ENCODE assay signal across 16 mouse cellular contexts in genomic region chr8:108243270-108243669, GRCm38 (mm10).
DNase-seq lines count a peak whose midpoint lies in the region; ATAC-seq lines count a peak whose summit lies in the region.
"Had no signal": no experiment of that assay in that cellular context is flagged by ENCODE, and none has a peak within 500 bp of the region (broad histone marks: within the 10 kb centered on the region; RNA-seq: fewer than 3 reads in every experiment).

No protein-coding gene starts in this region.

- H3K9ac ChIP-seq in hindbrain, embryonic 13.5 days, result no peak overlapping the region
- H3K9ac ChIP-seq in hindbrain, embryonic 11.5 days (ENCODE audit: low read depth, low read length), result no peak overlapping the region
- no peak overlapping the region for H3K9ac ChIP-seq in embryonic facial prominence, embryonic 11.5 days (replicated peaks; ENCODE audit: low read length)
- no peak overlapping the region for H3K9ac ChIP-seq in limb, embryonic 11.5 days (ENCODE audit: low read length)
- H3K9ac ChIP-seq in midbrain, embryonic 16.5 days (ENCODE audit: low read depth, low read length), result no peak overlapping the region
- H3K9ac ChIP-seq: embryonic facial prominence, embryonic 15.5 days; liver, embryonic 14.5 days had no signal

- H3K9me3 ChIP-seq in hindbrain, embryonic 13.5 days, result no peaks in the 10 kb centered on the region
- H3K9me3 ChIP-seq in hindbrain, embryonic 11.5 days (ENCODE audit: control insufficient read depth, low read length), result no peaks in the 10 kb centered on the region
- H3K9me3 ChIP-seq in embryonic facial prominence, embryonic 11.5 days (replicated peaks; ENCODE audit: control insufficient read depth, low read length), result no peaks in the 10 kb centered on the region
- H3K9me3 ChIP-seq in limb, embryonic 11.5 days (ENCODE audit: control insufficient read depth, low read length), result no peaks in the 10 kb centered on the region
- no peaks in the 10 kb centered on the region for H3K9me3 ChIP-seq in midbrain, embryonic 16.5 days (replicated peaks; ENCODE audit: control insufficient read depth, low read length, poor library complexity, severe bottlenecking)
- H3K9me3 ChIP-seq: embryonic facial prominence, embryonic 15.5 days had no signal

- H3K4me3 ChIP-seq in hindbrain, embryonic 13.5 days, result no peak overlapping the region
- H3K4me3 ChIP-seq in hindbrain, embryonic 11.5 days (ENCODE audit: low read depth, low read length), result no peak overlapping the region
- no peak overlapping the region for H3K4me3 ChIP-seq in embryonic facial prominence, embryonic 11.5 days (ENCODE audit: low read depth, low read length)
- H3K4me3 ChIP-seq in limb, embryonic 11.5 days (ENCODE audit: low read depth, low read length), result no peak overlapping the region
- no peak overlapping the region for H3K4me3 ChIP-seq in midbrain, embryonic 16.5 days (ENCODE audit: low read depth, low read length)
- H3K4me3 ChIP-seq: embryonic facial prominence, embryonic 15.5 days; heart, adult 2 months had no signal

- H3K27me3 ChIP-seq in hindbrain, embryonic 13.5 days, result peaks cover 24% of the 10 kb centered on the region; the same call in 1 of the 2 replicates
- H3K27me3 ChIP-seq in hindbrain, embryonic 11.5 days (ENCODE audit: control insufficient read depth, insufficient read depth, low read length), result no peaks in the 10 kb centered on the region
- no peaks in the 10 kb centered on the region for H3K27me3 ChIP-seq in embryonic facial prominence, embryonic 11.5 days (ENCODE audit: control insufficient read depth, insufficient read depth, low read length)
- H3K27me3 ChIP-seq in limb, embryonic 11.5 days (ENCODE audit: control insufficient read depth, insufficient read depth, low read length), result no peaks in the 10 kb centered on the region
- H3K27me3 ChIP-seq in midbrain, embryonic 16.5 days (ENCODE audit: control insufficient read depth, insufficient read depth, low read depth, low read length), result no peaks in the 10 kb centered on the region

- peaks cover 50% of the 10 kb centered on the region for H3K4me1 ChIP-seq in hindbrain, embryonic 13.5 days (replicated peaks)
- H3K4me1 ChIP-seq in hindbrain, embryonic 11.5 days (replicated peaks; ENCODE audit: control insufficient read depth, insufficient read depth, low read length), result peaks cover 6% of the 10 kb centered on the region
- peaks cover 8% of the 10 kb centered on the region; the same call in 1 of the 2 replicates for H3K4me1 ChIP-seq in embryonic facial prominence, embryonic 11.5 days (ENCODE audit: control insufficient read depth, insufficient read depth, low read length)
- peaks cover 9% of the 10 kb centered on the region for H3K4me1 ChIP-seq in limb, embryonic 11.5 days (ENCODE audit: control insufficient read depth, insufficient read depth, low read length)
- peaks cover 39% of the 10 kb centered on the region for H3K4me1 ChIP-seq in midbrain, embryonic 16.5 days (ENCODE audit: control insufficient read depth, insufficient read depth, low read length)

- H3K4me2 ChIP-seq in hindbrain, embryonic 13.5 days, result no peak overlapping the region
- no peak overlapping the region for H3K4me2 ChIP-seq in hindbrain, embryonic 11.5 days (replicated peaks; ENCODE audit: low read depth, low read length)
- no peak overlapping the region; the same call in 1 of the 2 replicates for H3K4me2 ChIP-seq in embryonic facial prominence, embryonic 11.5 days (ENCODE audit: low read depth, low read length)
- H3K4me2 ChIP-seq in limb, embryonic 11.5 days (ENCODE audit: low read depth, severe bottlenecking), result no peak overlapping the region
- H3K4me2 ChIP-seq in midbrain, embryonic 16.5 days (ENCODE audit: low read length), result no peak overlapping the region
- H3K4me2 ChIP-seq: embryonic facial prominence, embryonic 15.5 days had no signal

- ATAC-seq in hindbrain, embryonic 13.5 days (ENCODE audit: low FRiP score), result no peak
- ATAC-seq in hindbrain, embryonic 11.5 days (ENCODE audit: low FRiP score), result no peak
- no peak for ATAC-seq in embryonic facial prominence, embryonic 11.5 days (replicated peaks; ENCODE audit: insufficient number of reproducible peaks, low FRiP score, low TSS enrichment, low read depth)
- ATAC-seq in limb, embryonic 11.5 days (ENCODE audit: insufficient number of reproducible peaks, low FRiP score, low TSS enrichment, low read depth), result no peak
- ATAC-seq in midbrain, embryonic 16.5 days, result no peak

- H3K27ac ChIP-seq in hindbrain, embryonic 13.5 days, result peak overlapping the region; percentile 94; the same call in 1 of the 2 replicates
- H3K27ac ChIP-seq in hindbrain, embryonic 11.5 days (ENCODE audit: low read depth, low read length), result no peak overlapping the region
- 0 out of 2 replicates have a peak overlapping the region, but pooled peaks have one; percentile 35 for H3K27ac ChIP-seq in embryonic facial prominence, embryonic 11.5 days (replicated peaks; ENCODE audit: low read depth, low read length)
- H3K27ac ChIP-seq in limb, embryonic 11.5 days (replicated peaks; ENCODE audit: low read depth, low read length), result no peak overlapping the region
- peak overlapping the region; percentile 88 for H3K27ac ChIP-seq in midbrain, embryonic 16.5 days (ENCODE audit: low read length)
- H3K27ac ChIP-seq: embryonic facial prominence, embryonic 15.5 days; heart, adult 2 months; liver, embryonic 14.5 days; macrophage had no signal

- 36% methylated on average over 9 of the region's 9 CpGs for WGBS in hindbrain, embryonic 13.5 days
- WGBS in hindbrain, embryonic 11.5 days, result 40% methylated on average over 9 of the region's 9 CpGs
- WGBS in embryonic facial prominence, embryonic 11.5 days, result 32% methylated on average over 9 of the region's 9 CpGs
- whole genome bisulfite sequencing in limb, embryonic 11.5 days, result 26% methylated on average over 9 of the region's 9 CpGs
- 21% methylated on average over 9 of the region's 9 CpGs for WGBS in midbrain, embryonic 16.5 days

- no peaks in the 10 kb centered on the region for H3K36me3 ChIP-seq in hindbrain, embryonic 13.5 days
- no peaks in the 10 kb centered on the region for H3K36me3 ChIP-seq in hindbrain, embryonic 11.5 days (ENCODE audit: control insufficient read depth, insufficient read depth, low read length)
- H3K36me3 ChIP-seq in embryonic facial prominence, embryonic 11.5 days (replicated peaks; ENCODE audit: control insufficient read depth, insufficient read depth, low read depth, low read length), result no peaks in the 10 kb centered on the region
- H3K36me3 ChIP-seq in limb, embryonic 11.5 days (ENCODE audit: control insufficient read depth, insufficient read depth, low read length), result no peaks in the 10 kb centered on the region
- no peaks in the 10 kb centered on the region for H3K36me3 ChIP-seq in midbrain, embryonic 16.5 days (ENCODE audit: control insufficient read depth, insufficient read depth, low read length)
- H3K36me3 ChIP-seq: embryonic facial prominence, embryonic 15.5 days had no signal

- no peak for DNase-seq in hindbrain, embryonic 11.5 days (ENCODE audit: low spot score)
- DNase-seq in embryonic facial prominence, embryonic 11.5 days (ENCODE audit: low spot score), result peak; percentile 77
- peak; percentile 48 for DNase-seq in limb, embryonic 11.5 days (ENCODE audit: low spot score)
- DNase-seq in yolk sac, embryonic 10.5 days (ENCODE audit: low spot score), result no peak
- no peak for DNase-seq in spleen, adult 12 weeks (ENCODE audit: low spot score)
- DNase-seq: cerebellum, adult 8-10 months; heart, adult 2 months; heart, postnatal 14 days; kidney, adult 18-20 months; right cerebral cortex, adult 18-20 months; thymus, adult 2 months had no signal

Comparison
In these comparisons a context has a peak if more than half of its experiments do, and no peak if none do; other contexts are left out.
1. H3K27ac ChIP-seq: peak in hindbrain, embryonic 13.5 days (single experiment), embryonic facial prominence, embryonic 11.5 days (single experiment) and midbrain, embryonic 16.5 days (single experiment); none in hindbrain, embryonic 11.5 days (single experiment) and limb, embryonic 11.5 days (single experiment).
2. DNase-seq: peak in embryonic facial prominence, embryonic 11.5 days (single experiment) and limb, embryonic 11.5 days (single experiment); none in hindbrain, embryonic 11.5 days (single experiment), yolk sac, embryonic 10.5 days (single experiment) and spleen, adult 12 weeks (single experiment).